Mouse (Mus musculus): Measurements from ENCODE around the gene Nrxn1. TPM values are rescaled to one million over a fixed set of nuclear protein-coding genes. Genes with fewer than 3 reads are reported as not detected.
A peak's percentile ranks its signal among the peaks of the same experiment; 100 is the strongest.

The Nrxn1 gene
- polyA plus RNA-seq, 1 experiment from 2014 or later, result 1.7 TPM

GRCm38 (mm10) chr17:90390316-90391212, 702.3 kb downstream of the Nrxn1 start:
- no peak for TF ChIP-seq CTCF (IDR thresholded peaks at IDR 0.05; ENCODE audit: low read depth)
- 51% methylated on average over 7 of the region's 7 CpGs for WGBS
- no peaks in the 10 kb centered on the region for H3K4me1 ChIP-seq (replicated peaks; ENCODE audit: insufficient read depth, low read length)
- H3K27me3 ChIP-seq (ENCODE audit: insufficient read depth, low read length), result no peaks in the 10 kb centered on the region
- no peak overlapping the region for H3K9ac ChIP-seq (ENCODE audit: low read depth, low read length)
- H3K36me3 ChIP-seq (ENCODE audit: insufficient read depth, low read length), result no peaks in the 10 kb centered on the region
- DNase-seq (ENCODE audit: low spot score) (no peak), ATAC-seq (replicated peaks; ENCODE audit: low FRiP score, low read depth) (no peak)
- H3K4me2 ChIP-seq (ENCODE audit: low read length), result no peak overlapping the region
- H3K4me3 ChIP-seq (replicated peaks; ENCODE audit: low read depth, low read length), result no peak overlapping the region
- H3K27ac ChIP-seq, result no peak overlapping the region
- H3K9me3 ChIP-seq (replicated peaks; ENCODE audit: low read length), result no peaks in the 10 kb centered on the region

GRCm38 (mm10) chr17:90384856-90385255, 708.0 kb downstream of the Nrxn1 start:
- H3K4me2 ChIP-seq (ENCODE audit: low read length), result no peak overlapping the region
- WGBS, result 67% methylated on average over 2 of the region's 2 CpGs
- H3K4me1 ChIP-seq (replicated peaks; ENCODE audit: insufficient read depth, low read length), result no peaks in the 10 kb centered on the region
- no peaks in the 10 kb centered on the region for H3K9me3 ChIP-seq (replicated peaks; ENCODE audit: low read length)
- H3K36me3 ChIP-seq (ENCODE audit: insufficient read depth, low read length), result no peaks in the 10 kb centered on the region
- no peak overlapping the region for H3K9ac ChIP-seq (ENCODE audit: low read depth, low read length)
- H3K27ac ChIP-seq, result no peak overlapping the region
- no peak overlapping the region for H3K4me3 ChIP-seq (replicated peaks; ENCODE audit: low read depth, low read length)
- ATAC-seq (replicated peaks; ENCODE audit: low FRiP score, low read depth) (no peak), DNase-seq (ENCODE audit: low spot score) (no peak)
- no peaks in the 10 kb centered on the region for H3K27me3 ChIP-seq (ENCODE audit: insufficient read depth, low read length)
- TF ChIP-seq CTCF (IDR thresholded peaks at IDR 0.05; ENCODE audit: low read depth), result no peak

GRCm38 (mm10) chr17:90382496-90383443, 710.1 kb downstream of the Nrxn1 start:
- H3K4me3 ChIP-seq (replicated peaks; ENCODE audit: low read depth, low read length), result no peak overlapping the region
- 22% methylated on average over 5 of the region's 5 CpGs for WGBS
- no peaks in the 10 kb centered on the region for H3K4me1 ChIP-seq (replicated peaks; ENCODE audit: insufficient read depth, low read length)
- no peaks in the 10 kb centered on the region for H3K27me3 ChIP-seq (ENCODE audit: insufficient read depth, low read length)
- no peaks in the 10 kb centered on the region for H3K9me3 ChIP-seq (replicated peaks; ENCODE audit: low read length)
- no peaks in the 10 kb centered on the region for H3K36me3 ChIP-seq (ENCODE audit: insufficient read depth, low read length)
- H3K9ac ChIP-seq (ENCODE audit: low read depth, low read length), result no peak overlapping the region
- no peak overlapping the region for H3K27ac ChIP-seq
- DNase-seq (ENCODE audit: low spot score) (peak; percentile 90), ATAC-seq (replicated peaks; ENCODE audit: low FRiP score, low read depth) (peak; percentile 84)
- TF ChIP-seq CTCF (IDR thresholded peaks at IDR 0.05; ENCODE audit: low read depth), result no peak
- no peak overlapping the region for H3K4me2 ChIP-seq (ENCODE audit: low read length)

- ATAC-seq (replicated peaks; ENCODE audit: low FRiP score, low read depth) (no peak), DNase-seq (ENCODE audit: low spot score) (no peak)
- WGBS, result 72% methylated on average over 2 of the region's 2 CpGs
- H3K27ac ChIP-seq, result no peak overlapping the region
- H3K27me3 ChIP-seq (ENCODE audit: insufficient read depth, low read length), result no peaks in the 10 kb centered on the region
- H3K9me3 ChIP-seq (replicated peaks; ENCODE audit: low read length), result no peaks in the 10 kb centered on the region
- no peak overlapping the region for H3K9ac ChIP-seq (ENCODE audit: low read depth, low read length)
- no peak overlapping the region for H3K4me2 ChIP-seq (ENCODE audit: low read length)
- H3K36me3 ChIP-seq (ENCODE audit: insufficient read depth, low read length), result no peaks in the 10 kb centered on the region
- H3K4me1 ChIP-seq (replicated peaks; ENCODE audit: insufficient read depth, low read length), result no peaks in the 10 kb centered on the region
- H3K4me3 ChIP-seq (replicated peaks; ENCODE audit: low read depth, low read length), result no peak overlapping the region
- TF ChIP-seq CTCF (IDR thresholded peaks at IDR 0.05; ENCODE audit: low read depth), result no peak
These were observed 716.3 kb downstream of the Nrxn1 start for GRCm38 (mm10) chr17:90376533-90376932.

GRCm38 (mm10) chr17:90362169-90362568, 730.7 kb downstream of the Nrxn1 start:
- 85% methylated on average over 4 of the region's 4 CpGs for WGBS
- Histone ChIP-seq H3K9ac (ENCODE audit: low read depth, low read length) (no peak overlapping the region), H3K4me2 (ENCODE audit: low read length) (no peak overlapping the region), H3K9me3 (replicated peaks; ENCODE audit: low read length) (no peaks in the 10 kb centered on the region), H3K36me3 (ENCODE audit: insufficient read depth, low read length) (no peaks in the 10 kb centered on the region), H3K27ac (no peak overlapping the region), H3K27me3 (ENCODE audit: insufficient read depth, low read length) (no peaks in the 10 kb centered on the region), H3K4me1 (replicated peaks; ENCODE audit: insufficient read depth, low read length) (no peaks in the 10 kb centered on the region), H3K4me3 (replicated peaks; ENCODE audit: low read depth, low read length) (no peak overlapping the region)
- DNase-seq (ENCODE audit: low spot score) (no peak), ATAC-seq (replicated peaks; ENCODE audit: low FRiP score, low read depth) (no peak)
- no peak for TF ChIP-seq CTCF (IDR thresholded peaks at IDR 0.05; ENCODE audit: low read depth)

GRCm38 (mm10) chr17:90349385-90350095, 743.3 kb downstream of the Nrxn1 start:
- Histone ChIP-seq H3K4me3 (replicated peaks; ENCODE audit: low read depth, low read length) (no peak overlapping the region), H3K27me3 (ENCODE audit: insufficient read depth, low read length) (no peaks in the 10 kb centered on the region), H3K9me3 (replicated peaks; ENCODE audit: low read length) (no peaks in the 10 kb centered on the region), H3K4me1 (replicated peaks; ENCODE audit: insufficient read depth, low read length) (no peaks in the 10 kb centered on the region), H3K4me2 (ENCODE audit: low read length) (no peak overlapping the region), H3K36me3 (ENCODE audit: insufficient read depth, low read length) (no peaks in the 10 kb centered on the region), H3K9ac (ENCODE audit: low read depth, low read length) (no peak overlapping the region), H3K27ac (no peak overlapping the region)
- TF ChIP-seq CTCF (IDR thresholded peaks at IDR 0.05; ENCODE audit: low read depth), result no peak
- no peak for DNase-seq (ENCODE audit: low spot score)
- no peak for ATAC-seq (replicated peaks; ENCODE audit: low FRiP score, low read depth)
- WGBS, result 37% methylated on average over 5 of the region's 5 CpGs
